Mouse (Mus musculus): Measurements from ENCODE around the gene Plbd2.

The Plbd2 gene

GRCm38 (mm10) chr5:120473361-120473760 is 30.1 kb downstream of the Plbd2 start:
- H3K36me3 ChIP-seq (ENCODE audit: control insufficient read depth, insufficient read depth, low read length, poor library complexity, severe bottlenecking) = no peaks in the 10 kb centered on the region
- DNase-seq (ENCODE audit: low read depth, low spot score) = no peak

GRCm38 (mm10) chr5:120472770-120473169 is 30.7 kb downstream of the Plbd2 start, which contains the start of gene Sdsl:
Gene Sdsl (minus strand): TSS chr5:120472810.
- H3K27me3 ChIP-seq (ENCODE audit: control insufficient read depth, insufficient read depth, low read length, poor library complexity, severe bottlenecking) = no peaks in the 10 kb centered on the region
- no peaks in the 10 kb centered on the region for H3K36me3 ChIP-seq (ENCODE audit: control insufficient read depth, insufficient read depth, low read length, poor library complexity, severe bottlenecking)
- no peak for DNase-seq (ENCODE audit: low read depth, low spot score)

More at GRCm38 (mm10) chr5:120473361-120473760, 30.1 kb downstream of the Plbd2 start:
- no peaks in the 10 kb centered on the region for H3K27me3 ChIP-seq (ENCODE audit: control insufficient read depth, insufficient read depth, low read length, poor library complexity, severe bottlenecking)

- no peaks in the 10 kb centered on the region for H3K27me3 ChIP-seq (ENCODE audit: control insufficient read depth, insufficient read depth, low read length, poor library complexity, severe bottlenecking)
- no peak for DNase-seq (ENCODE audit: low read depth, low spot score)
Observed at GRCm38 (mm10) chr5:120471538-120471937, 31.9 kb downstream of the Plbd2 start.

DNA sequence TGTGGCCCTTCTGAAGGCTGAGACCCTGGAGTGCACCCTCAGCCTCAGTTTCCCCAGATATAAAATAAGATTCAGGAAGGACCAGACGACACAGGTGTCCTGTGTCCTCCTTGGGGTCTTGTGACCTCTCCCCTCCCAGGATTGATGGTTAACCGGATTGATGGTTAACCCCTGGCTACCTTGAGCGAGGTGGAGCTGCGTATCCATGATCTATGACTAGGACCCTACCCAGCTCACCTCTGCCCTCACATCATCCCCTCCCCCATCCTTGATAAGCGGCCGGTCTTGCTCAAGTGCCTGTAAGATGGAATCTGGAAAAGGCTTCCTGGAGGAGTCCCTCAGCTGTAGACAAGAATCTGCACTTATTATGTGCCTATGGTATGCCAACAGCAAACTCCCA is 34.6 kb downstream of the Plbd2 start:
- H3K27me3 ChIP-seq (ENCODE audit: control insufficient read depth, insufficient read depth, low read length, poor library complexity, severe bottlenecking) = no peaks in the 10 kb centered on the region
- H3K36me3 ChIP-seq (ENCODE audit: control insufficient read depth, insufficient read depth, low read length, poor library complexity, severe bottlenecking) = no peaks in the 10 kb centered on the region
- DNase-seq (ENCODE audit: low read depth, low spot score) = no peak

More at GRCm38 (mm10) chr5:120471538-120471937, 31.9 kb downstream of the Plbd2 start:
- H3K36me3 ChIP-seq (ENCODE audit: control insufficient read depth, insufficient read depth, low read length, poor library complexity, severe bottlenecking) = no peaks in the 10 kb centered on the region

- DNase-seq (ENCODE audit: low read depth, low spot score) = no peak
- Histone ChIP-seq H3K36me3 (ENCODE audit: control insufficient read depth, insufficient read depth, low read length, poor library complexity, severe bottlenecking) (no peaks in the 10 kb centered on the region), H3K27me3 (ENCODE audit: control insufficient read depth, insufficient read depth, low read length, poor library complexity, severe bottlenecking) (no peaks in the 10 kb centered on the region)
Observed at GRCm38 (mm10) chr5:120468336-120468735, 35.1 kb downstream of the Plbd2 start.

DNA sequence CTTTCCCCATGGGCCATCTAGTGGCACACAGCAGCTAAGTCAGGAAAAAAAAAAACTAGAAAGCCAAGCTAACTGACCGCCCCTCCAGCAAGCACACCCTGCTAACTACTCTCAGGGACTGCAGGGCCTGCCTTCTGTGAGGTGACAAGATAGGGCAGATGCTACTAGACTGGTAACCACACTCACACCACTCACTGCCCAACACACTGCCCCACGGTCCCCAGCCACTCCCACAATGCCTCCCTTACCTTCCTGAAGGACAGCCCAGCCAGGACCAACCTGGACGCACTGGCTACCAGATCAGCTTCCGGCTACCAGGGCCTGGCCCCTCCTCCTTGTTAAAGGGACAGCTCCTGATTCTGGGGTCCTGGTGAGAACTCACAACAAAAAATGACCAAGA is 36.4 kb downstream of the Plbd2 start:
- DNase-seq (ENCODE audit: low read depth, low spot score) = no peak
- Histone ChIP-seq H3K36me3 (ENCODE audit: control insufficient read depth, insufficient read depth, low read length, poor library complexity, severe bottlenecking) (no peaks in the 10 kb centered on the region), H3K27me3 (ENCODE audit: control insufficient read depth, insufficient read depth, low read length, poor library complexity, severe bottlenecking) (no peaks in the 10 kb centered on the region)

- H3K27me3 ChIP-seq (ENCODE audit: control insufficient read depth, insufficient read depth, low read length, poor library complexity, severe bottlenecking) = no peaks in the 10 kb centered on the region
- no peaks in the 10 kb centered on the region for H3K36me3 ChIP-seq (ENCODE audit: control insufficient read depth, insufficient read depth, low read length, poor library complexity, severe bottlenecking)
- no peak for DNase-seq (ENCODE audit: low read depth, low spot score)
Observed at GRCm38 (mm10) chr5:120465860-120466259, 37.6 kb downstream of the Plbd2 start.

DNA sequence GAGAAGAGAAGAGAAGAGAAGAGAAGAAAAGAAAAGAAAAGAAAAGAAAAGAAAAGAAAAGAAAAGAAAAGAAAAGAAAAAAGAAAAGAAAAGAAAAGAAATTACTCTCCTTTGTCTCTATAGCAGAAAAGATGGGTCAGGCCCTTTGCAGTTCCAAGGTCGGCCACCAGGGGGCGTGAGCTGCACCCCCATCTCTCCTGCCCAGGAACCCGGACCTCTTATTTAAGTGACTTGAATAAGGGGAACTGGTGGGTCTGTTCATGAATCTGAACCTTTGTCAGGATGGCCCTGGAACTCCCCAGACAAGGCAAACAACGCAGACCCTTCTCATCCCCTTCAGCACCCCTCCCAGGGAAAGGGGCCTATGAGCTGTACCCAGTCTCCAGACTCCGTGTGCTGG is 38.4 kb downstream of the Plbd2 start:
- peak; percentile 69 for DNase-seq (ENCODE audit: low read depth, low spot score)
- Histone ChIP-seq H3K27me3 (ENCODE audit: control insufficient read depth, insufficient read depth, low read length, poor library complexity, severe bottlenecking) (no peaks in the 10 kb centered on the region), H3K36me3 (ENCODE audit: control insufficient read depth, insufficient read depth, low read length, poor library complexity, severe bottlenecking) (no peaks in the 10 kb centered on the region)

- H3K36me3 ChIP-seq (ENCODE audit: control insufficient read depth, insufficient read depth, low read length, poor library complexity, severe bottlenecking) = no peaks in the 10 kb centered on the region
- peak; percentile 29 for DNase-seq (ENCODE audit: low read depth, low spot score)
- H3K27me3 ChIP-seq (ENCODE audit: control insufficient read depth, insufficient read depth, low read length, poor library complexity, severe bottlenecking) = no peaks in the 10 kb centered on the region
Observed at GRCm38 (mm10) chr5:120464321-120464720, 39.1 kb downstream of the Plbd2 start.

DNA sequence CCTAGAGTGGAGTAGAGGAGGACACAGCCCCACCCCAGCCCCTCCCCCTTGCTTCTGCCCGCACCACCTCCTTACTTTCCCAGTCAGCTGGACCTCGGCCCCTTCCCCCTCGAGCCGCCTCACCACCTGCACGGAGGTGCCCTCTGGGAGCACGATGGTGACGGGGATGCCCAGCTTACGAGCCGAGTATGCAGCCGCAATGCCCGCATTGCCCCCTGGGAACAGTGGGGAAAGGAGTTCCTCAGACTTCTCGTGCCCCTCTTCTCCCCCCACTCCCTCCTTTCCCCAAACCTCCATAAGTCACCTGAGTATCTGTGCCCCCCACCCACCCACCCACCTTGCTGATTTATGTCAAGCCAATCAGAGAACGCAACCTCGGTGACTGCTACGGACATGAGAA is 41.5 kb downstream of the Plbd2 start:
- Histone ChIP-seq H3K27me3 (ENCODE audit: control insufficient read depth, insufficient read depth, low read length, poor library complexity, severe bottlenecking) (no peaks in the 10 kb centered on the region), H3K36me3 (ENCODE audit: control insufficient read depth, insufficient read depth, low read length, poor library complexity, severe bottlenecking) (no peaks in the 10 kb centered on the region)
- no peak for DNase-seq (ENCODE audit: low read depth, low spot score)

GRCm38 (mm10) chr5:120459133-120459532 is 44.3 kb downstream of the Plbd2 start:
- no peaks in the 10 kb centered on the region for H3K36me3 ChIP-seq (ENCODE audit: control insufficient read depth, insufficient read depth, low read length, poor library complexity, severe bottlenecking)
- no peaks in the 10 kb centered on the region for H3K27me3 ChIP-seq (ENCODE audit: control insufficient read depth, insufficient read depth, low read length, poor library complexity, severe bottlenecking)
- DNase-seq (ENCODE audit: low read depth, low spot score) = no peak

GRCm38 (mm10) chr5:120457628-120458027 is 45.8 kb downstream of the Plbd2 start:
- Histone ChIP-seq H3K27me3 (ENCODE audit: control insufficient read depth, insufficient read depth, low read length, poor library complexity, severe bottlenecking) (no peaks in the 10 kb centered on the region), H3K36me3 (ENCODE audit: control insufficient read depth, insufficient read depth, low read length, poor library complexity, severe bottlenecking) (no peaks in the 10 kb centered on the region)
- DNase-seq (ENCODE audit: low read depth, low spot score) = peak; percentile 70

- Histone ChIP-seq H3K27me3 (ENCODE audit: control insufficient read depth, insufficient read depth, low read length, poor library complexity, severe bottlenecking) (no peaks in the 10 kb centered on the region), H3K36me3 (ENCODE audit: control insufficient read depth, insufficient read depth, low read length, poor library complexity, severe bottlenecking) (no peaks in the 10 kb centered on the region)
- no peak for DNase-seq (ENCODE audit: low read depth, low spot score)
Observed at GRCm38 (mm10) chr5:120456841-120457554, 46.4 kb downstream of the Plbd2 start.

DNA sequence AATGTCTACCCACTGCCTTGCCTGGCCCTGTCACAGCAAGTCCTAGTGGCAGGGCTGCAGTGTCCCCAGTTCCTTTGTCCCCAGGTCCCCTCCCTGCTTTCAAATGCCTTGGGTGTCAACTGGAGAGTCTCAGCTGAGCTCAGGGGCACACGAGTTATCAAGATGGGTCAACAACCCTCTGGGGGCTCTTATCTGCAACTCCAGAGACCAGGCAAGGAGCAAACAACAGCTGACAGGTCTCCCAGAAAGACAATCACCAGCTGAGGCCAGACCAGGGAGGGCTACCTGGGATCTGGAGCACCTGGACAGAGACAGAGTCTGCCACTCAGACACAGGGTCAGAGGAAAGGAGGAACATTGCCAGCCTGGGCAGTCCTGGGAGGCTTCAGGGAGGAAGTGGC is 47.2 kb downstream of the Plbd2 start:
- no peak for DNase-seq (ENCODE audit: low read depth, low spot score)
- H3K27me3 ChIP-seq (ENCODE audit: control insufficient read depth, insufficient read depth, low read length, poor library complexity, severe bottlenecking) = no peaks in the 10 kb centered on the region
- H3K36me3 ChIP-seq (ENCODE audit: control insufficient read depth, insufficient read depth, low read length, poor library complexity, severe bottlenecking) = no peaks in the 10 kb centered on the region

DNA sequence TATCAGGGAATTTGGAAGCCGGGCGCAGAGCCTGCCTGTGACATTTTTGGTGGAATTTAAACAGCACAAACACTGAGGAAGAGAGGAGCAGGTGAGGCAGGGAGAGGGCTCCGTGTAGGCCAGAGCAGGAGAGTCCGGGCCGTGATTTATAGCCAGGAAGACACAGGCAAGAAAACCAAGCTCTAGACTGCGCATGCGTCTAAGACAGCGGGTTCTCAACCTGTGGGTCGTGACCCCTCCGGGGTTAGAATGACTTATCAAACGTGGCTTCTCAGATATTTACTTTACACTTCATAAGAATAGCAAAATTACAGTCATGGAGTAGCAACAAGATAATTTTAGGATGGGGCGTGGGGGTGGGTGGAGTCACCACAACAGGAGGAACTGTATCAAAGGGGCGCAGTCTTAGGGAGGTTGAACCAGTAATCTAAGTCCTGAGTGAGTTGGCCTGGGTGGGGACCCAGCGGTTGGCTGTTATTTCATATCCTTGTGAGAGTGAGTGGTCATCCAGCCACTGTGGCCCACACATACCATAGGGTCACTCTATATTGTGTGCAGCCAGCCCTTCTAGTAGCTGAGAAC is 48.6 kb downstream of the Plbd2 start:
- Histone ChIP-seq H3K27me3 (ENCODE audit: control insufficient read depth, insufficient read depth, low read length, poor library complexity, severe bottlenecking) (no peaks in the 10 kb centered on the region), H3K36me3 (ENCODE audit: control insufficient read depth, insufficient read depth, low read length, poor library complexity, severe bottlenecking) (no peaks in the 10 kb centered on the region)
- DNase-seq (ENCODE audit: low read depth, low spot score) = no peak

All from splenic B cell, adult 2 months (primary cell).